Comparison of ENCODE assay signal across 16 mouse cellular contexts in the genomic region with DNA sequence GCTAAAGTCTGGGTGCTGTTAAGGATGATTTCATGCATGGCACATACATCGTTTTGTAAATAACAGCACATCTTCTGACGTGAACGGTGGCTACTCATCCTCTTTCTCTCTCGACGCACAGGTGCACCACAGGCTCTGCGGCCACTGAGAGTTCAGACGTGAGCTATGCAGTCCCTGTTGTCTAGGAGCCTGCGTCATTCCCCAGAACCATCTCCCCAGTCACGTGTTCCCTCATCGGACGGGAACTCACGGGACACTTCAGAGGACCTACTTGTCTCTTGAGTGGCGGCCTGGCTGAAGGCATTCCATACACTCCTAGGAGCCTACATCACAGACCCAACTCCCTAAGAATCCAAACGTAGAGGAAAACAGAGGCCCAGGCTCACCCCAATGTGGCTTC. TPM values are rescaled to one million over a fixed set of nuclear protein-coding genes. Genes with fewer than 3 reads are reported as not detected.
DNase-seq lines count a peak whose midpoint lies in the region; ATAC-seq lines count a peak whose summit lies in the region.
"Had no signal": no experiment of that assay in that cellular context is flagged by ENCODE, and none has a peak within 500 bp of the region (broad histone marks: within the 10 kb centered on the region; RNA-seq: fewer than 3 reads in every experiment).

No protein-coding gene starts in this region.

- no peak overlapping the region for H3K9ac ChIP-seq in liver, embryonic 13.5 days
- no peak overlapping the region for H3K9ac ChIP-seq in liver, embryonic 12.5 days
- no peak overlapping the region for H3K9ac ChIP-seq in kidney, embryonic 16.5 days (replicated peaks; ENCODE audit: low read length)
- H3K9ac ChIP-seq: embryonic facial prominence, embryonic 13.5 days had no signal

- no peak overlapping the region for H3K4me3 ChIP-seq in liver, embryonic 13.5 days (replicated peaks)
- no peak overlapping the region for H3K4me3 ChIP-seq in liver, embryonic 12.5 days
- H3K4me3 ChIP-seq in kidney, embryonic 16.5 days (ENCODE audit: low read length): no peak overlapping the region

- no peak for ATAC-seq in liver, embryonic 13.5 days (ENCODE audit: low read depth)
- ATAC-seq in liver, embryonic 12.5 days: no peak
- ATAC-seq in kidney, embryonic 16.5 days (ENCODE audit: low FRiP score, low TSS enrichment): no peak
- ATAC-seq: intestine, embryonic 16.5 days had no signal

- 43% methylated on average over 14 of the region's 14 CpGs for WGBS in liver, embryonic 13.5 days (ENCODE audit: insufficient replicate concordance)
- 40% methylated on average over 14 of the region's 14 CpGs for WGBS in liver, embryonic 12.5 days (ENCODE audit: insufficient replicate concordance)
- 45% methylated on average over 14 of the region's 14 CpGs for WGBS in kidney, embryonic 16.5 days

- H3K4me1 ChIP-seq in liver, embryonic 13.5 days (replicated peaks): peaks cover 49% of the 10 kb centered on the region
- peaks cover 43% of the 10 kb centered on the region for H3K4me1 ChIP-seq in liver, embryonic 12.5 days
- H3K4me1 ChIP-seq in kidney, embryonic 16.5 days (ENCODE audit: insufficient read depth, low read length): peaks cover 8% of the 10 kb centered on the region

- no peaks in the 10 kb centered on the region for H3K9me3 ChIP-seq in liver, embryonic 13.5 days (replicated peaks)
- H3K9me3 ChIP-seq in liver, embryonic 12.5 days (replicated peaks): no peaks in the 10 kb centered on the region
- H3K9me3 ChIP-seq in kidney, embryonic 16.5 days (ENCODE audit: low read length): no peaks in the 10 kb centered on the region
- H3K9me3 ChIP-seq: embryonic facial prominence, embryonic 13.5 days; forebrain, embryonic 10.5 days; hindbrain, embryonic 13.5 days had no signal

- no peaks in the 10 kb centered on the region for H3K36me3 ChIP-seq in liver, embryonic 13.5 days
- H3K36me3 ChIP-seq in liver, embryonic 12.5 days: no peaks in the 10 kb centered on the region
- no peaks in the 10 kb centered on the region for H3K36me3 ChIP-seq in kidney, embryonic 16.5 days (ENCODE audit: insufficient read depth, low read length)
- H3K36me3 ChIP-seq: embryonic facial prominence, embryonic 13.5 days; forebrain, embryonic 10.5 days; hindbrain, embryonic 13.5 days had no signal

- intact Hi-C loops in heart, postnatal 10 days (cut with DNase I): no loop called here

- no peak overlapping the region for H3K27ac ChIP-seq in liver, embryonic 13.5 days
- H3K27ac ChIP-seq in liver, embryonic 12.5 days: no peak overlapping the region
- H3K27ac ChIP-seq in kidney, embryonic 16.5 days (ENCODE audit: low read length): no peak overlapping the region
- H3K27ac ChIP-seq: kidney, postnatal 0 days had no signal

- peaks cover 44% of the 10 kb centered on the region for H3K27me3 ChIP-seq in liver, embryonic 13.5 days
- peaks cover 38% of the 10 kb centered on the region for H3K27me3 ChIP-seq in liver, embryonic 12.5 days (replicated peaks)
- H3K27me3 ChIP-seq in kidney, embryonic 16.5 days (ENCODE audit: insufficient read depth, low read length): peaks cover 3% of the 10 kb centered on the region; the same call in 1 of the 2 replicates

- H3K4me2 ChIP-seq in liver, embryonic 13.5 days: 0 out of 2 replicates have a peak overlapping the region, but pooled peaks have one; percentile 90
- no peak overlapping the region for H3K4me2 ChIP-seq in liver, embryonic 12.5 days
- no peak overlapping the region for H3K4me2 ChIP-seq in kidney, embryonic 16.5 days (replicated peaks; ENCODE audit: low read depth, low read length)

- peak; percentile 92 for DNase-seq in heart, adult 11 months
- DNase-seq in heart, postnatal 10 days: no peak
- no peak for DNase-seq in liver, embryonic 13.5 days
- peak; percentile 77 for DNase-seq in ZHBTc4 (ENCODE audit: low read depth, low spot score)
- peak; percentile 53 for DNase-seq in testis, postnatal 14 days (ENCODE audit: low spot score)
- DNase-seq: adrenal gland, postnatal 36 days; gastrocnemius, postnatal 14 days; midbrain, embryonic 14.5 days; spleen, adult 18-20 months had no signal

RNA-seq across cellular contexts. Expression of a gene that starts 1.1 kb away (rescaled TPM):
- 10 to 100 TPM; 80.1 to 96.8 TPM for total RNA-seq in heart, postnatal 10 days (2021)
- 18.5 and 21.0 TPM in 2 replicates for polyA plus RNA-seq in liver, embryonic 13.5 days (2015; fragmentation: Nextera tagmentation; extraction: Ambion mirVana)
- polyA plus RNA-seq in liver, embryonic 12.5 days (2016; fragmentation: Nextera tagmentation; extraction: Ambion mirVana): 34.0 and 36.3 TPM in 2 replicates
- polyA plus RNA-seq in kidney, embryonic 16.5 days (2015; fragmentation: Nextera tagmentation; extraction: Ambion mirVana): 49.2 and 76.4 TPM in 2 replicates

Comparison
In these comparisons a context has a peak if more than half of its experiments do, and no peak if none do; other contexts are left out.
1. DNase-seq: peak in heart, adult 11 months (single experiment), ZHBTc4 (single experiment) and testis, postnatal 14 days (single experiment); none in heart, postnatal 10 days (0 of 2) and liver, embryonic 13.5 days (single experiment).